Mouse (Mus musculus) bone marrow macrophage, adult 2 months (primary cell): ENCODE data around the gene Castor2.

Experiments used
- CTCF ChIP-seq: IDR thresholded peaks from 2 replicates; pipeline ENCODE4 v1.5.1; 2012; ENCODE audit warnings: low read depth, mild to moderate bottlenecking, low read length, moderate library complexity
- POLR2A ChIP-seq: IDR thresholded peaks from 2 replicates; pipeline ENCODE4 v1.6.1; 2012; ENCODE audit warnings: mild to moderate bottlenecking, low read depth, low read length, borderline replicate concordance

DNA sequence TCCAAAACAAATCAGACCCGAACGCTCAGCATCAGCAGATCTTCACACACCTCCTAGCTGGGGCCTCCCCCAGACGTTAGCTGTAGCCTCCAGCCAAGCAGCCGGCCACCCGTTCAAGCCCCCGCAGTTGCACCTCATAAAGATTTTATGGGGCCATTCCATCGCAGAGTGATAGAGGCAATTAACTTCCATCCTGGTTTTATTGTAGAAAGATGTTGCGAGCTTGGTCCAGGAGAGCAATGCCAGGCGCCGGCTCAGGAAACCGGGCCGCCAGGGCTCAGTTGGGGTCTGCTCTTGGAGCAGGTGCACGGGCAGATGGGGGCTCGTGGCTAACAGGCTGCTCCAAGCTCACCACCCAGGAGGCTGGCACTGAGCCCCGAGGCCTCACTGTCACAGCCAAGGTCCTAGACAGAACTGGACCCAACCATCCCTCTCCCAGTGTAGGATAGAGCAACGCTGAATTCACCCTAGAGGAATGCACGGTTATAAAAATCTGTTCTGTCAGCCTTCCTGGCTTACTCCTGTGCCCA is 25.9 kb upstream of the Castor2 start:
- TF ChIP-seq POLR2A (no peak), CTCF (no peak)
